Mouse (Mus musculus): Measurements from ENCODE around the gene Actr1a.

The Actr1a gene

GRCm38 (mm10) chr19:46327531-46328064 is 68.0 kb downstream of the Actr1a start:
- no peak for DNase-seq (ENCODE audit: low spot score)

Measured in embryo, embryonic 10.5 days (tissue).